Mouse (Mus musculus): ENCODE results near the gene Hrc.

Gene Hrc

GRCm38 (mm10) chr7:45363983-45364382, 28.9 kb downstream of the Hrc start:
- in situ Hi-C loops (cut with MboI, MseI): loop anchor here (10.0 kb wide), 1 partner anchor 1059 kb away; the partner anchor contains the start of gene Clec11a

- in situ Hi-C loops (cut with MboI, MseI): loop anchor here (5.0 to 10.0 kb wide), 2 partner anchors 426 to 1061 kb away; partner anchors contain the start of gene Clec11a
Observed at GRCm38 (mm10) chr7:45365742-45366651, 30.9 kb downstream of the Hrc start.

GRCm38 (mm10) chr7:45366652-45367019, 31.5 kb downstream of the Hrc start, which contains the start of gene Ppfia3:
Gene Ppfia3 (minus strand): TSS chr7:45367019.
- in situ Hi-C loops (cut with MboI, MseI): loop anchor here (5.0 to 10.0 kb wide), 2 partner anchors 426 to 1062 kb away; partner anchors contain the start of gene Clec11a

- in situ Hi-C loops (cut with MboI, MseI): loop anchor here (5.0 to 10.0 kb wide), 2 partner anchors 425 to 1062 kb away; partner anchors contain the start of gene Clec11a
Observed at GRCm38 (mm10) chr7:45367020-45367880, 32.2 kb downstream of the Hrc start.

GRCm38 (mm10) chr7:45368178-45368577, 33.1 kb downstream of the Hrc start:
- in situ Hi-C loops (cut with MboI, MseI): loop anchor here (5.0 to 10.0 kb wide), 2 partner anchors 424 to 1063 kb away; partner anchors contain the start of gene Clec11a

GRCm38 (mm10) chr7:45369022-45369745, 34.1 kb downstream of the Hrc start:
- in situ Hi-C loops (cut with MboI, MseI): loop anchor here (5.0 to 10.0 kb wide), 2 partner anchors 423 to 1064 kb away; partner anchors contain the start of gene Clec11a

- in situ Hi-C loops (cut with MboI, MseI): loop anchor here (5.0 to 10.0 kb wide), 2 partner anchors 422 to 1065 kb away; partner anchors contain the start of gene Clec11a
Observed at GRCm38 (mm10) chr7:45369836-45370474, 34.9 kb downstream of the Hrc start.

- in situ Hi-C loops (cut with MboI, MseI): no loop called here
Observed at GRCm38 (mm10) chr7:45370475-45371311, 35.6 kb downstream of the Hrc start, which contains the start of gene Lin7b. Gene Lin7b (minus strand): TSS chr7:45370583.

- in situ Hi-C loops (cut with MboI, MseI): no loop called here
Observed at GRCm38 (mm10) chr7:45372371-45372770, 37.3 kb downstream of the Hrc start.

GRCm38 (mm10) chr7:45374620-45375019, 39.5 kb downstream of the Hrc start:
- in situ Hi-C loops (cut with MboI, MseI): no loop called here

GRCm38 (mm10) chr7:45376057-45376456, 41.0 kb downstream of the Hrc start:
- in situ Hi-C loops (cut with MboI, MseI): no loop called here

- in situ Hi-C loops (cut with MboI, MseI): no loop called here
Observed at GRCm38 (mm10) chr7:45386077-45386476, 51.0 kb downstream of the Hrc start.

Measured in T-helper 1 cell (primary cell).